Mouse (Mus musculus): ENCODE measurements around the gene Lrig1. TPM values are rescaled to one million over a fixed set of nuclear protein-coding genes. Genes with fewer than 3 reads are reported as not detected.

Gene Lrig1
- polyA plus RNA-seq (2016; fragmentation: Nextera tagmentation; extraction: Ambion mirVana): 14.6 and 16.5 TPM in 2 replicates

- Histone ChIP-seq H3K4me1 (replicated peaks) (peaks cover 34% of the 10 kb centered on the region), H3K36me3 (no peaks in the 10 kb centered on the region)
Observed at GRCm38 (mm10) chr6:94700067-94700491, at the start of gene Lrig1. Gene Lrig1, minus strand, starts transcription at chr6:94700158.

GRCm38 (mm10) chr6:94749626-94750025 is 49.7 kb upstream of the Lrig1 start:
- no peak overlapping the region for H3K27ac ChIP-seq (ENCODE audit: poor library complexity, severe bottlenecking)
- no peak overlapping the region for H3K9ac ChIP-seq
- ATAC-seq (ENCODE audit: insufficient number of reproducible peaks, low FRiP score): no peak
- H3K36me3 ChIP-seq: no peaks in the 10 kb centered on the region
- no peak overlapping the region for H3K4me2 ChIP-seq
- no peaks in the 10 kb centered on the region for H3K4me1 ChIP-seq (replicated peaks)
- no peak overlapping the region for H3K4me3 ChIP-seq
- no peaks in the 10 kb centered on the region for H3K9me3 ChIP-seq (replicated peaks)
- WGBS: 83% methylated on average over 3 of the region's 3 CpGs
- H3K27me3 ChIP-seq (replicated peaks): no peaks in the 10 kb centered on the region

More at GRCm38 (mm10) chr6:94700067-94700491, at the start of gene Lrig1:
- WGBS: 0% methylated on average over 40 of the region's 40 CpGs
- Histone ChIP-seq H3K9ac (peak within 1 kb of the TSS; percentile 92), H3K4me3 (peak within 1 kb of the TSS; percentile 85), H3K4me2 (peak within 1 kb of the TSS; percentile 83), H3K27me3 (replicated peaks) (no peaks in the 10 kb centered on the region), H3K9me3 (replicated peaks) (no peaks in the 10 kb centered on the region), H3K27ac (ENCODE audit: poor library complexity, severe bottlenecking) (peak within 1 kb of the TSS; percentile 83)
- ATAC-seq (ENCODE audit: insufficient number of reproducible peaks, low FRiP score): peak; percentile 99

GRCm38 (mm10) chr6:94748361-94748760 is 48.4 kb upstream of the Lrig1 start:
- 45% methylated on average over 7 of the region's 7 CpGs for WGBS

GRCm38 (mm10) chr6:94740117-94740729 is 40.3 kb upstream of the Lrig1 start:
- Histone ChIP-seq H3K36me3 (no peaks in the 10 kb centered on the region), H3K4me3 (no peak overlapping the region), H3K27ac (ENCODE audit: poor library complexity, severe bottlenecking) (no peak overlapping the region), H3K4me2 (no peak overlapping the region), H3K4me1 (replicated peaks) (peaks cover 6% of the 10 kb centered on the region; the same call in 1 of the 2 replicates), H3K9me3 (replicated peaks) (no peaks in the 10 kb centered on the region), H3K9ac (no peak overlapping the region), H3K27me3 (replicated peaks) (no peaks in the 10 kb centered on the region)
- WGBS: 67% methylated on average over 14 of the region's 14 CpGs
- ATAC-seq (ENCODE audit: insufficient number of reproducible peaks, low FRiP score): no peak

More at GRCm38 (mm10) chr6:94748361-94748760, 48.4 kb upstream of the Lrig1 start:
- no peaks in the 10 kb centered on the region for H3K36me3 ChIP-seq
- no peaks in the 10 kb centered on the region for H3K4me1 ChIP-seq (replicated peaks)
- H3K27ac ChIP-seq (ENCODE audit: poor library complexity, severe bottlenecking): no peak overlapping the region
- no peaks in the 10 kb centered on the region for H3K27me3 ChIP-seq (replicated peaks)
- H3K9me3 ChIP-seq (replicated peaks): no peaks in the 10 kb centered on the region
- ATAC-seq (ENCODE audit: insufficient number of reproducible peaks, low FRiP score): no peak
- H3K9ac ChIP-seq: no peak overlapping the region
- H3K4me2 ChIP-seq: no peak overlapping the region
- H3K4me3 ChIP-seq: no peak overlapping the region

- Histone ChIP-seq H3K27me3 (replicated peaks) (no peaks in the 10 kb centered on the region), H3K4me3 (no peak overlapping the region), H3K4me2 (no peak overlapping the region), H3K36me3 (no peaks in the 10 kb centered on the region), H3K9ac (no peak overlapping the region), H3K9me3 (replicated peaks) (no peaks in the 10 kb centered on the region), H3K27ac (ENCODE audit: poor library complexity, severe bottlenecking) (no peak overlapping the region), H3K4me1 (replicated peaks) (peaks cover 7% of the 10 kb centered on the region; the same call in 1 of the 2 replicates)
- no peak for ATAC-seq (ENCODE audit: insufficient number of reproducible peaks, low FRiP score)
- WGBS: 69% methylated on average over 3 of the region's 3 CpGs
Observed at GRCm38 (mm10) chr6:94738647-94739046, 38.7 kb upstream of the Lrig1 start.

- H3K27me3 ChIP-seq (replicated peaks): no peaks in the 10 kb centered on the region
- no peaks in the 10 kb centered on the region for H3K36me3 ChIP-seq
- ATAC-seq (ENCODE audit: insufficient number of reproducible peaks, low FRiP score): no peak
- H3K4me1 ChIP-seq (replicated peaks): peaks cover 16% of the 10 kb centered on the region
- H3K4me3 ChIP-seq: no peak overlapping the region
- WGBS: 82% methylated on average over 5 of the region's 5 CpGs
- H3K4me2 ChIP-seq: no peak overlapping the region
- no peak overlapping the region for H3K27ac ChIP-seq (ENCODE audit: poor library complexity, severe bottlenecking)
- H3K9ac ChIP-seq: no peak overlapping the region
- H3K9me3 ChIP-seq (replicated peaks): no peaks in the 10 kb centered on the region
Observed at GRCm38 (mm10) chr6:94733878-94734277, 33.9 kb upstream of the Lrig1 start.

GRCm38 (mm10) chr6:94729847-94730246 is 29.9 kb upstream of the Lrig1 start:
- no peak for ATAC-seq (ENCODE audit: insufficient number of reproducible peaks, low FRiP score)
- Histone ChIP-seq H3K4me1 (replicated peaks) (peaks cover 10% of the 10 kb centered on the region), H3K9ac (no peak overlapping the region), H3K27ac (ENCODE audit: poor library complexity, severe bottlenecking) (no peak overlapping the region), H3K27me3 (replicated peaks) (no peaks in the 10 kb centered on the region), H3K4me3 (peak overlapping the region; percentile 30), H3K36me3 (no peaks in the 10 kb centered on the region), H3K9me3 (replicated peaks) (no peaks in the 10 kb centered on the region), H3K4me2 (peak overlapping the region; percentile 67)
- WGBS: 23% methylated on average over 18 of the region's 18 CpGs

GRCm38 (mm10) chr6:94729132-94729531 is 29.2 kb upstream of the Lrig1 start:
- H3K27ac ChIP-seq (ENCODE audit: poor library complexity, severe bottlenecking): no peak overlapping the region
- no peak for ATAC-seq (ENCODE audit: insufficient number of reproducible peaks, low FRiP score)
- H3K9ac ChIP-seq: no peak overlapping the region
- H3K4me3 ChIP-seq: no peak overlapping the region
- no peaks in the 10 kb centered on the region for H3K9me3 ChIP-seq (replicated peaks)
- WGBS: 38% methylated on average over 3 of the region's 3 CpGs
- no peaks in the 10 kb centered on the region for H3K36me3 ChIP-seq
- no peak overlapping the region for H3K4me2 ChIP-seq
- no peaks in the 10 kb centered on the region for H3K27me3 ChIP-seq (replicated peaks)
- H3K4me1 ChIP-seq (replicated peaks): peaks cover 10% of the 10 kb centered on the region

- H3K27me3 ChIP-seq (replicated peaks): no peaks in the 10 kb centered on the region
- H3K36me3 ChIP-seq: no peaks in the 10 kb centered on the region
- WGBS: 63% methylated on average over 1 of the region's 1 CpGs
- 0 out of 2 replicates have a peak, but pooled peaks cover 3% of the 10 kb centered on the region for H3K4me1 ChIP-seq (replicated peaks)
- no peak overlapping the region for H3K4me2 ChIP-seq
- H3K9ac ChIP-seq: no peak overlapping the region
- H3K27ac ChIP-seq (ENCODE audit: poor library complexity, severe bottlenecking): no peak overlapping the region
- no peak overlapping the region for H3K4me3 ChIP-seq
- ATAC-seq (ENCODE audit: insufficient number of reproducible peaks, low FRiP score): no peak
- no peaks in the 10 kb centered on the region for H3K9me3 ChIP-seq (replicated peaks)
Observed at GRCm38 (mm10) chr6:94724612-94725011, 24.7 kb upstream of the Lrig1 start.

GRCm38 (mm10) chr6:94718607-94719346 is 18.8 kb upstream of the Lrig1 start:
- WGBS: 78% methylated on average over 15 of the region's 15 CpGs
- no peaks in the 10 kb centered on the region for H3K9me3 ChIP-seq (replicated peaks)
- no peak overlapping the region for H3K4me3 ChIP-seq
- H3K36me3 ChIP-seq: no peaks in the 10 kb centered on the region
- H3K27me3 ChIP-seq (replicated peaks): no peaks in the 10 kb centered on the region
- no peak overlapping the region for H3K9ac ChIP-seq
- H3K4me2 ChIP-seq: no peak overlapping the region
- no peak for ATAC-seq (ENCODE audit: insufficient number of reproducible peaks, low FRiP score)
- 0 out of 2 replicates have a peak, but pooled peaks cover 5% of the 10 kb centered on the region for H3K4me1 ChIP-seq (replicated peaks)
- H3K27ac ChIP-seq (ENCODE audit: poor library complexity, severe bottlenecking): no peak overlapping the region

- Histone ChIP-seq H3K27ac (ENCODE audit: poor library complexity, severe bottlenecking) (no peak overlapping the region), H3K27me3 (replicated peaks) (no peaks in the 10 kb centered on the region), H3K9ac (no peak overlapping the region), H3K4me1 (replicated peaks) (0 out of 2 replicates have a peak, but pooled peaks cover 5% of the 10 kb centered on the region), H3K4me2 (no peak overlapping the region), H3K9me3 (replicated peaks) (no peaks in the 10 kb centered on the region), H3K4me3 (no peak overlapping the region), H3K36me3 (no peaks in the 10 kb centered on the region)
- ATAC-seq (ENCODE audit: insufficient number of reproducible peaks, low FRiP score): no peak
- 67% methylated on average over 7 of the region's 7 CpGs for WGBS
Observed at GRCm38 (mm10) chr6:94717705-94718489, 17.9 kb upstream of the Lrig1 start.
